Mouse (Mus musculus): ENCODE data around the gene Vti1b. TPM values are rescaled to one million over a fixed set of nuclear protein-coding genes. Genes with fewer than 3 reads are reported as not detected.
"Not testable (repeated sequence)": the region's sequence is repeated elsewhere in the genome, so short reads cannot be mapped to it uniquely, and the experiment has no call there.

Gene Vti1b
- polyA plus RNA-seq (2016; fragmentation: Nextera tagmentation; extraction: Ambion mirVana), result 126 and 131 TPM in 2 replicates

- peaks cover 26% of the 10 kb centered on the region for H3K36me3 ChIP-seq
- H3K9ac ChIP-seq, result peak within 1 kb of the TSS; percentile 87
- peak within 1 kb of the TSS; percentile 96 for H3K4me3 ChIP-seq
- peak within 1 kb of the TSS; percentile 95 for H3K27ac ChIP-seq
- peak within 1 kb of the TSS; percentile 58 for H3K4me2 ChIP-seq (replicated peaks)
- no peaks in the 10 kb centered on the region for H3K9me3 ChIP-seq (replicated peaks)
- WGBS, result under 1% methylated on average over 72 of the region's 73 CpGs
- H3K27me3 ChIP-seq, result no peaks in the 10 kb centered on the region
- peaks cover 13% of the 10 kb centered on the region for H3K4me1 ChIP-seq
- peak; percentile 99 for ATAC-seq (ENCODE audit: low FRiP score)
Observed at GRCm38 (mm10) chr12:79172019-79172941, at the start of gene Vti1b. Vti1b (minus strand) TSS chr12:79172667.

GRCm38 (mm10) chr12:79217511-79217910 lies 45.0 kb upstream of the Vti1b start:
- no peaks in the 10 kb centered on the region for H3K36me3 ChIP-seq
- no peak overlapping the region for H3K9ac ChIP-seq
- H3K9me3 ChIP-seq (replicated peaks), result no peaks in the 10 kb centered on the region
- no peak overlapping the region for H3K4me2 ChIP-seq (replicated peaks)
- WGBS, result 67% methylated on average over 5 of the region's 5 CpGs
- H3K27ac ChIP-seq, result no peak overlapping the region
- H3K4me3 ChIP-seq, result no peak overlapping the region
- ATAC-seq (ENCODE audit: low FRiP score), result no peak
- no peaks in the 10 kb centered on the region for H3K27me3 ChIP-seq
- no peaks in the 10 kb centered on the region for H3K4me1 ChIP-seq

GRCm38 (mm10) chr12:79211447-79211846 lies 39.0 kb upstream of the Vti1b start:
- no peak overlapping the region for H3K9ac ChIP-seq
- H3K4me1 ChIP-seq, result peaks cover 6% of the 10 kb centered on the region
- no peaks in the 10 kb centered on the region for H3K36me3 ChIP-seq
- H3K27ac ChIP-seq, result no peak overlapping the region
- H3K27me3 ChIP-seq, result no peaks in the 10 kb centered on the region
- H3K4me3 ChIP-seq, result no peak overlapping the region
- ATAC-seq (ENCODE audit: low FRiP score), result no peak
- WGBS, result 88% methylated on average over 8 of the region's 8 CpGs
- no peak overlapping the region for H3K4me2 ChIP-seq (replicated peaks)
- no peaks in the 10 kb centered on the region for H3K9me3 ChIP-seq (replicated peaks)

- WGBS, result 5% methylated on average over 13 of the region's 13 CpGs
- Histone ChIP-seq H3K4me2 (replicated peaks) (peak within 1 kb of the TSS; percentile 60), H3K27me3 (no peaks in the 10 kb centered on the region), H3K36me3 (no peaks in the 10 kb centered on the region), H3K9ac (peak within 1 kb of the TSS; percentile 54; the same call in 1 of the 2 replicates), H3K4me1 (peaks cover 6% of the 10 kb centered on the region), H3K27ac (no peak within 1 kb of the TSS), H3K4me3 (peak within 1 kb of the TSS; percentile 36), H3K9me3 (replicated peaks) (no peaks in the 10 kb centered on the region)
- ATAC-seq (ENCODE audit: low FRiP score), result no peak
Observed at GRCm38 (mm10) chr12:79208703-79209464, 36.4 kb upstream of the Vti1b start, which contains the start of gene Rdh12. Rdh12 (plus strand) TSS chr12:79208914.

- no peak overlapping the region for H3K4me3 ChIP-seq
- H3K4me1 ChIP-seq, result no peaks in the 10 kb centered on the region
- no peaks in the 10 kb centered on the region for H3K36me3 ChIP-seq
- no peak overlapping the region for H3K27ac ChIP-seq
- WGBS, result 74% methylated on average over 3 of the region's 3 CpGs
- H3K9ac ChIP-seq, result no peak overlapping the region
- H3K4me2 ChIP-seq (replicated peaks), result no peak overlapping the region
- no peak for ATAC-seq (ENCODE audit: low FRiP score)
- no peaks in the 10 kb centered on the region for H3K27me3 ChIP-seq
- H3K9me3 ChIP-seq (replicated peaks), result no peaks in the 10 kb centered on the region
Observed at GRCm38 (mm10) chr12:79201882-79202281, 29.4 kb upstream of the Vti1b start.

- no peak for ATAC-seq (ENCODE audit: low FRiP score)
- Histone ChIP-seq H3K9me3 (replicated peaks) (no peaks in the 10 kb centered on the region), H3K27me3 (no peaks in the 10 kb centered on the region), H3K4me3 (no peak overlapping the region), H3K4me2 (replicated peaks) (no peak overlapping the region), H3K4me1 (no peaks in the 10 kb centered on the region), H3K36me3 (no peaks in the 10 kb centered on the region), H3K27ac (no peak overlapping the region), H3K9ac (no peak overlapping the region)
- 87% methylated on average over 5 of the region's 5 CpGs for WGBS
Observed at GRCm38 (mm10) chr12:79197105-79197504, 24.6 kb upstream of the Vti1b start.

- no peak for ATAC-seq (ENCODE audit: low FRiP score)
- Histone ChIP-seq H3K9ac (no peak overlapping the region), H3K4me2 (replicated peaks) (no peak overlapping the region), H3K27ac (no peak overlapping the region), H3K36me3 (peaks cover under 1% of the 10 kb centered on the region; the same call in 1 of the 2 replicates), H3K27me3 (no peaks in the 10 kb centered on the region), H3K4me3 (no peak overlapping the region), H3K9me3 (replicated peaks) (no peaks in the 10 kb centered on the region), H3K4me1 (peaks cover 13% of the 10 kb centered on the region)
- WGBS, result 12% methylated on average over 3 of the region's 3 CpGs
Observed at GRCm38 (mm10) chr12:79193441-79193840, 21.0 kb upstream of the Vti1b start.

GRCm38 (mm10) chr12:79192193-79192592 lies 19.7 kb upstream of the Vti1b start, which contains the start of gene Rdh11:
Rdh11 (minus strand) TSS chr12:79192293.
- ATAC-seq (ENCODE audit: low FRiP score), result peak; percentile 27; the same call in 1 of the 2 replicates
- 60% methylated on average over 6 of the region's 6 CpGs for WGBS
- peak within 1 kb of the TSS; percentile 66 for H3K4me3 ChIP-seq
- peaks cover 13% of the 10 kb centered on the region for H3K36me3 ChIP-seq
- H3K4me1 ChIP-seq, result peaks cover 13% of the 10 kb centered on the region
- H3K27ac ChIP-seq, result peak within 1 kb of the TSS; percentile 19; the same call in 1 of the 2 replicates
- H3K27me3 ChIP-seq, result no peaks in the 10 kb centered on the region
- H3K9me3 ChIP-seq (replicated peaks), result no peaks in the 10 kb centered on the region
- peak within 1 kb of the TSS; percentile 67 for H3K9ac ChIP-seq
- peak within 1 kb of the TSS; percentile 77 for H3K4me2 ChIP-seq (replicated peaks)

- WGBS, result 5% methylated on average over 14 of the region's 14 CpGs
- peaks cover 18% of the 10 kb centered on the region for H3K36me3 ChIP-seq
- H3K9ac ChIP-seq, result peak overlapping the region; percentile 67
- H3K4me2 ChIP-seq (replicated peaks), result peak overlapping the region; percentile 77
- no peaks in the 10 kb centered on the region for H3K27me3 ChIP-seq
- H3K27ac ChIP-seq, result peak overlapping the region; percentile 19; the same call in 1 of the 2 replicates
- peaks cover 13% of the 10 kb centered on the region for H3K4me1 ChIP-seq
- ATAC-seq (ENCODE audit: low FRiP score), result peak; percentile 83
- peak overlapping the region; percentile 66 for H3K4me3 ChIP-seq
- H3K9me3 ChIP-seq (replicated peaks), result no peaks in the 10 kb centered on the region
Observed at GRCm38 (mm10) chr12:79191701-79192100, 19.2 kb upstream of the Vti1b start.

- Histone ChIP-seq H3K27ac (peak overlapping the region; percentile 19; the same call in 1 of the 2 replicates), H3K9me3 (replicated peaks) (no peaks in the 10 kb centered on the region), H3K27me3 (no peaks in the 10 kb centered on the region), H3K36me3 (peaks cover 24% of the 10 kb centered on the region), H3K4me2 (replicated peaks) (peak overlapping the region; percentile 77), H3K4me3 (peak overlapping the region; percentile 66), H3K4me1 (peaks cover 13% of the 10 kb centered on the region), H3K9ac (peak overlapping the region; percentile 67)
- WGBS, result under 1% methylated on average over 18 of the region's 18 CpGs
- ATAC-seq (ENCODE audit: low FRiP score), result peak; percentile 92
Observed at GRCm38 (mm10) chr12:79190931-79191673, 18.6 kb upstream of the Vti1b start.

GRCm38 (mm10) chr12:79185160-79185559 lies 12.7 kb upstream of the Vti1b start:
- H3K27ac ChIP-seq; H3K27me3 ChIP-seq; H3K4me2 ChIP-seq (replicated peaks); H3K4me3 ChIP-seq; ATAC-seq (ENCODE audit: low FRiP score); H3K4me1 ChIP-seq; H3K9me3 ChIP-seq (replicated peaks); H3K9ac ChIP-seq: not testable (repeated sequence)
- WGBS, result 83% methylated on average over 5 of the region's 6 CpGs
- H3K36me3 ChIP-seq, result peaks cover 74% of the 10 kb centered on the region

Data from hindbrain, embryonic 12.5 days (tissue).